Mouse (Mus musculus): ENCODE measurements around the gene Ebpl.

GRCm38 (mm10) chr14:61390586-61390985 is 30.3 kb upstream of the Ebpl start:
- TF ChIP-seq CTCF (IDR thresholded peaks at IDR 0.05) (no peak), EP300 (IDR thresholded peaks at IDR 0.05) (no peak)

Measured in lung, postnatal 0 days (tissue).